Mouse (Mus musculus) T-helper 17 cell (primary cell): Measurements from ENCODE around the gene Cd180.
"Not testable (repeated sequence)": the region's sequence is repeated elsewhere in the genome, so short reads cannot be mapped to it uniquely, and the experiment has no call there.

ENCODE experiments used
- in situ Hi-C, 2 experiments: fragments of 300-600 bp; cut with MboI, MseI; formaldehyde crosslinking; loops; 1 replicate in 1 of 2; 2 replicates in 1 of 2; pipeline ENCODE4 v1.15.1; 2025; ENCODE audit warnings: high pct_unique_total_duplicates in 2 of 2

The Cd180 gene

DNA sequence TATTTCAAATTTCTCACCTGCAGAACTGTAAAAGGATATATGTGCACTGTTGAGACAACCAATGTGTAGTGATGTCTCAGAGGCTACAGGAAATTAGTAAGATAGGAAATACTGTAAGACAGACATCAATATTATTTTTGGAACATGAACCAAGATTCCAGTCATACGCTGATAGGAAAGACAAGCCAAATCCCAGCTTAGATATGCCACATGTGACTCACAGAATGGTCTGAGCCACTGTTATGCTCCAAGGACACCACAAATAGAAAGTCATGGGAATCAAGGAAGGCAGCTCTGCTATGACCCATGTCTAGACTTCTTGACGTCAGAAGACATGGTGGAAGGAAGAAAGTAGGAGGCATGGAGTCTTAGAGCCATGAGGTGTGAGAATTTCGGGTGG is 19.3 kb upstream of the Cd180 start:
- in situ Hi-C loops, result loop anchor here in 1 of 2 experiments (10.0 kb wide), 1 partner anchor 421 kb away; no protein-coding TSS in a partner anchor

DNA sequence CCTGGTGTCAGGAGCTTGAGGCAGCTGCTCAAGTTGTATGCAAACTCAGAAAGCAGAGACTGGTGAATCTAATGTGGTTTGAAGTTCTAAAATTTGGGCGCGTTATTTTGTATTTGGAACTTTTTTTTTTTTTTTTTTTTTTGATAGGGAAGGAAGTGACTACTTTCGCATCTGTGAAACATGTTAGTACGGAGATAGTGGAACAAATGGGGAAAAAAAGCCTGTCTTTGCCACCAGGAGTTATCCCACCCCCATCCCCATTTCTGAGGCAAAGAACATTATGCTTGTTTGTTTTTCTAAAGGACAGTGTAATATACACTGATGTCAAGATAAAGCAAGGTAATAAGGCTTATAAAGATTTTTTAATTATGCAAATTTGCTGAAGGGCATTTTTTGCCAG is 15.8 kb upstream of the Cd180 start:
- in situ Hi-C loops, result loop anchor here (5.0 to 10.0 kb wide), 2 partner anchors 70 to 417 kb away; no protein-coding TSS in a partner anchor

DNA sequence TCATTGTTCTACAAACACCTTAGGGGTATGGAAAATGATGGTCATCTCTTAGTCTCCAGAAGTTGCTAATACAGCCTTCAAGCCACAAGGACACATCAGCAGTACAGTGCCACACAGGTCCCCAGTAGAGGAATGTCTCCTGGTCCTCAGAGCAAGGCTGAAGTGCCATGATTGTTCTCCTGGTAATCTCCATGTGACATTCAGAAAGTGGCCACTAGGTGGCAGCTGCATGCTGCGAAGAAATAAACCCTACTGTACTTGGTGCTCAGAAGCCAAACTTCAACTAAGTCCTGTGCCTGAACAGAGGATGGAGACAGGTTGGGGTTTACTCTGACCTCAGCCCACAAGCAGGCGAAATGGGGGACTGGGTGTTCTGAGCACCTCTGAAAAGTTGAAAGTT is 14.9 kb upstream of the Cd180 start:
- in situ Hi-C loops, result loop anchor here (5.0 to 10.0 kb wide), 2 partner anchors 69 to 416 kb away; no protein-coding TSS in a partner anchor

DNA sequence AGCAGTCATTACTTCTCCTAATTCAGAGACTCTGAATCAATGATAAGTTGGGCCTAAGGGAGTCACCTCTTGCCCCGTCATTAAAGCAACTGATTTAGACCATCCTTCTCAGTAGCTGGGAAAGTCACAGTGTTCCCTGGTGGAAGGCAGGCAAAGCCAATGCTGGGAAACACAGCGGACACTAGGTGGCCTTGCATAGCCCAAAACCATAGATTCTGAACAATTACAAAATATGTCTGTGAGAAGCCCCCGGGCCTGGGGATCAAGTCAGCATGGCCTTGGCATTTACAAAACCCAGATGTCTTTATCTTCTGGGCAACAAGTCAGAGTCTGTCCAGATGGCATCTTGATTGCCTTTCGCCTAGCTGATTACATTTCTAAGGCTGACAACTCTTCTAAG is 8.5 kb upstream of the Cd180 start:
- in situ Hi-C loops, result loop anchor here in 1 of 2 experiments (5.0 kb wide), 1 partner anchor 57 kb away; no protein-coding TSS in a partner anchor

DNA sequence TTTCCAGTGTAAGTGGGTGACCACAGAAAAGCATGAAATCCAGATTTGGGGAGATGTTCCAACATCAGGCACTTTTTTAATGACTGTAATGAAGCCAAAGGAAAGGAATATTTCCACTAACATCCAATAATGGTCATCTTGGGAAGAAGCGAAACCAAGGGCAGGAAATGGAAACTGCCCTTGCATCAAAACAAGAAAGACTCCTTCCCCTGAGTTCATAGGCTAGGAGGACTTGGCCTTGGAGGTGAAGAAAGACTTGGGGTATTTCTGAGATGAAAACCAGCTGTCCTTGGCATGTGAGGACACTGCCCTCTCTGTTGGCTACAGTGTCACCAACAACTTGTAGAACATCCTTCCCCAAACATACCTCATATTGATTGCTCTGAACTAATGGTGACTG is 5.2 kb upstream of the Cd180 start:
- in situ Hi-C loops, result no loop called here

DNA sequence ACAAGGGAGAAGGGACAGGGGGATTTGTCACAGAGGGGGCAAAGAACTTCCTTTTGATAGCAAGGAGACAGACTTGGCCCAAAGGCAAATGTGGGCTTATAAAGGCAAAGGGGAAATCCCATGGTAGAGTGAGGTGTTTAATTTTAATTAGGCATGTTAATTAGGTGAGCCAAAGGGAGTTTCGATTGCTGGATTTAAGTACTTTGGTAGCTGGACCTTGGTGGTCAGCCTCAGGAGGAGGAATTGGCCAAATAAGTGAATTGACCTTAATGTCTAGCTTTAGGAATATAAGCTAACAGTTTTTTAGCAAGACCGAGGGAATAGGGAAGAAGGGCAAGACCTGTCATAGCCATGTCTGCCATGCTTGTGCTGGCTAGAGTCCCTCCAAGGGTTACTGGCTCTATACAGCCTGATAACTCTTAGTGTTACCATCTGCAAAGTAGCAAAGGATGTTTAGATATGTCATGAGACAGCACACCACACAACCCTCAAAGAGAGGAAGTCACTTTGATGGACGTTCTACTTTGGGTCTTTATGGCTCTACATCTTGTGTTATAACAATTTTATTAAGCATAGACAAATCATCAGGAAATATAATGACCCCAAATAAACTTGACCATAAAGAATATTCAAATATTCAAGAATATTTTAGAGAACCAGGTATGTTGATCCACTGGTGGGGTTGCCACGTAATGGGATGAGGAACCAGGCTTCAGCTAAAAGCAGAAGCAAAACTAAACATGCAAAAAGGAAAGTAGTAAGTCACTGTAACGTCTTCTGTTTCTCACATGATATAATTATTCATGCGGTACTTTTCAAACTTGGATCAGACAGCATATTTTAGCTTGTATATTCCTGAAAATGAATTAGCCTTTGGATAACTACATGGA is 3.9 kb upstream of the Cd180 start:
- in situ Hi-C loops, result loop anchor here in 1 of 2 experiments (10.0 kb wide), 1 partner anchor 225 kb away; no protein-coding TSS in a partner anchor

DNA sequence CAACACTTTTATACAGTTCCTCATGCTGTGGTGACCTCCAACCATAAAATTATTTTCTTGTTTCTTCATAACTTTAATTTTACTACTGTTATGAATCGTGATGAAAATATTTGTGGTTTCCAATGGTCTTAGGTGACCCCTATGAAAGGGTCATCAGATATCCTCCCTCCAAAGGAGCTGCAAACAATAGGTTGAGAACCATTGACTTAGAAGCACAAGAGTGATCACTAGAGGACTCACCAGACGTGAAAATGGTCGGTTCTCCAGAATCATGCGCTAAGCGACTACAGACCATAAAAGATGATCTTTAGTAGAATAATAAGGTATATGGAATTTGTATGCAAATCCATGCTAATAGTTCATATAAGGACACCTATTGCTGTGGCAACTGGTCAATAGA is 3.2 kb upstream of the Cd180 start:
- in situ Hi-C loops, result loop anchor here in 1 of 2 experiments (10.0 kb wide), 1 partner anchor 225 kb away; no protein-coding TSS in a partner anchor

DNA sequence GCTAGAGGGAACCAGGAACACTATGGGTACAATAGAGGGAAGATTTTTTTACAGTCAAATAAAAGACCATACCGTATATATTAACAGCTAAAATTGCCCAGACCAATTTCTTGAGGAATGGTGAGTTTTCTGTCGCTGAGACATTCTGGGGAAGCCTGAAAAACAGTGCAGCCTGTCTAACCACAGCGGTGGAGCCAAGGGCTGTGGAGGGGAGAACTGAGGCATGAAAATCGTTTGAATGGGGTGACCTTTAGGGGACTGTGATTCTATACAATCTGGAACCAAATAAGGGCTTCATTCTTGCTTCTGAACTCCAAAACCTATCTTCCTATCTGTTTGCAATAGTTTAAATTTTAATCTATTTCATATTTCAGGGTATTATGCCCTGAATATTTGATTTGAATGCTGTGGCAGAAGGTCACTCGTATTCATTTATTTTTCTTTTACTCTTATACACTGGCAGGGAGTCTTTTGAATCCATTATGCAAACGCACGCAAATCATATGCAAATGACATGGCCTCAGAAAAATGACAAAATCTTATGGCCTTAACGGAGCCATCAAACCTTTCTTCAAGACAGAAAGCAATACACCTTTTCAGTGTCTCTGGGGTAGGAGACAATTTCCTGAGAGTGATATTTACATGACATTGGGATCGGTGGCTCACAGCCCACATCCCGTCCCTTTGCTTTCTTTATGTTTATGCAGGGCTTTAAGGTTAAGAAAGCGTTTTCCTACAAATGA is 1.8 kb upstream of the Cd180 start:
- in situ Hi-C loops, result loop anchor here in 1 of 2 experiments (10.0 kb wide), 1 partner anchor 223 kb away; no protein-coding TSS in a partner anchor

DNA sequence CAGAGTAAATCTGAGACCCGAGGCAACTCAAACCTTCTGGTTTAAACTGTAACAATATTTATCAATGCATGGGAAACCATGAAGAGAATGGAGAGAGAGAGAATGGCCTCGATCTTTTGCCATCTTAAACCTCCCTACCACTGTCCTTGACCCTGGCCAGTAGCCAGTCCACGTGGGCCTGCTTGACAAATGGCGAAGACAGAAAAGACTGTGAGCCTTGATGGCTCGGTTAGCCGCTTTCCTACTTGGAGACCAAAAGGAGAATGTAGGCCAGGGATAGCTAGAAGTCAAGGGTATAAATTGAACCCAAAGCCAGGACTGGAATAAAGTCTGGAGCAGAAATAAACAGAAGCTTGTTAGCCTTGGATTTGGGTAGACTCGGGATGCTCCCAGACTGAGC is 796 bp downstream of the Cd180 start:
- in situ Hi-C loops, result loop anchor here in 1 of 2 experiments (10.0 kb wide), 1 partner anchor 221 kb away; no protein-coding TSS in a partner anchor

DNA sequence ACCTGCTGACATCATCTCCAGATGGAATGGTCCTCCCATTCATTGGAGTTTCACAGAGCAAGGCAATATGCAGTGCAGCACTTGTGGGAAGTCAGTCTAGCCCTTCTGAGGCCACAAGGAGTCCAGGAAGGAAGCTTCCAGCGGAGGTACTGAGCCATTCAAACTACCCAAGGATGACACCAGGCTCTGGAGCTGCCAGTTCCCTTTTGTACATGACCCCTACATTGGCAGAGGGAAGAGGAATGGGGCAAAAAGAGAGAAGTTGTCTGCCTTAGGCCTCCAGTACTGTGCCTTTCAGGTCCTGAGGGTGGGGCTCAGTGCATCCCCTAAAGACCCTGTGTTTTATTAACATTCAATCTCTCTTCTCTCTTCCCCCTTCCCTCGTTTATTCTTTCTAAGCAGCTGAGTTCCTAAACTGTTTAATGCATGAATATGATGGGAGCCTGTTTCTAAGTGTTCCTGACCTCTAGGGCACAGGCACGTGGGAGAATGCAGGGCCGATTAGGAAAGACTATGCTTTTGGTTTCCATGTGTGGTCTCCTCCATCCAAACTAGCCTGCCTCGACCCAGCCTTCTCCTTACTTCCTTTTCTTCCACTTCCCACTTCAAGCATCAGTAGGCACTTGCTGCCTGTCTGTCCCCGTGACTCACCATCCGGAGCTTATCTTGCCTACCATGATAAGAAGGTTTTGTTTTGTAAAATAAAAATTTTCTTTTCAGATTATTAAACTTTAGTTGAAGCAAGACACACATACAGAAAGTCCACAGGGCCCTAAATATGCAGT is 2.0 kb downstream of the Cd180 start:
- in situ Hi-C loops, result loop anchor here in 1 of 2 experiments (10.0 kb wide), 1 partner anchor 219 kb away; no protein-coding TSS in a partner anchor

DNA sequence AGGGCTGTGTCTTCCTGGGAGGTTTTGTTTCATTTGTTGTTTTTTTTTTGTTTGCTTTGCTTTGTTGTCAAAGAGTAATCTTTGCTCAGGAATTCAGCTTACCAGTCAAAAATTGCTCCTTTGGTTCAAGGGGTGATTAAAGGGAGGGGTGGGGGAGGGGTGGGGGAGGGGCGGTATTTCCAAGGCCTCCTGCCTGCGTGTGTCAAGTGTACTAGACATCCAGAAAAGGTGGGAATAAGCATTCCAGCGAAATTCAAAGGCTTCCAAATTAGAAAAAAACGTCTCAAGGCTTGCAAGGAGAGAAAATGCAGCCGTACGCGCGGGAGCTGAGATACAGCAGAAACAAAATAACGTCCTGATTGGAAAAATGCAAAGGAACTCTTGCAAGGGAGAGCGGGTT is 5.0 kb downstream of the Cd180 start:
- in situ Hi-C loops, result loop anchor here in 1 of 2 experiments (10.0 kb wide), 1 partner anchor 216 kb away; no protein-coding TSS in a partner anchor

DNA sequence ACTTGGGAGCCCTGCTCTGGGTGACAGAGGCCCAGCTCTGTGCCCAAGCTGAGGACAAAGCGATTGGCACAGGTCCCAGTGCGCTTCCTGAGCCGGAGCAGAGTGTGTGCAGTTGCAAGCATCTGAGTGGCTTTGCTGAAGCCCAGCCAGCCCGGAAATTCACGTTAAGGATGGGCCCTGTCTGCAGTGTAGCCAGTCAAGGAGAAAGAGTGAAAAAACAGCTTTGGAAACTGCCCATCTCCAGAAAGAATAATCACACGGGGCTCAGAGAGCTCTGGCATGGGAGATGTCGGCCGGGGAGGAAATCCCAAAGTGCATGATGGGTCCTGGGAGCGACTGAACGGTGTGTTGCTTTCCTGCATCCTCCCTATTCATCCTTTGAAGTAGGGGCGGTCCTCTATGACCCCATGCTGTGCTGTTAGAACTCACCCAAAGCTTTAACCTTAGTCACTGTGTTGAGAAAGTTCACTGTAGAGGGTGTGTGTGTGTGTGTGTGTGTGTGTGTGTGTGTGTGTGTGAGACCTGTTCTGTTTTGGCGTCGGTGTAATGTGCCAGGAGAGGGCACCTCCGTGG is 5.5 kb downstream of the Cd180 start:
- in situ Hi-C loops, result loop anchor here in 1 of 2 experiments (10.0 kb wide), 1 partner anchor 216 kb away; no protein-coding TSS in a partner anchor

DNA sequence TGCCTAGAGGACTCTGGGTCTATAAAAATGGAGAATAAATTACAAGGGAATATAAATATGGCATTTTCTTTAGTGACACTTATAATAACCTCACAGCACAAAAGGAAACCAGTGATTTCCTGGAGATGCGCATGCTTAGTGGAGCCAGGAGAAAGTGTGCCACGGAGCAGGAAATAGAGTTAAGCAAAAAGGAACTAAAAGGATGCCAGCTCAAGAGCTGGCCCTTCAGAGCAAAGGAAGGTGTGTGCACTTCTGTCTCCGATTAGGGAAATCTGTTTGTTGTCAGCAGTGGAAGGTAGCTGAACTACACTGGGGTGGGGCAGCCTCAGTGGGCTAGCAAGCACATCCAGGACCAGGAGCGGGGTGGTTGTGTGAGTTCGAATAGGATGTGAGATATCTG is 6.8 kb downstream of the Cd180 start:
- in situ Hi-C loops, result no loop called here

DNA sequence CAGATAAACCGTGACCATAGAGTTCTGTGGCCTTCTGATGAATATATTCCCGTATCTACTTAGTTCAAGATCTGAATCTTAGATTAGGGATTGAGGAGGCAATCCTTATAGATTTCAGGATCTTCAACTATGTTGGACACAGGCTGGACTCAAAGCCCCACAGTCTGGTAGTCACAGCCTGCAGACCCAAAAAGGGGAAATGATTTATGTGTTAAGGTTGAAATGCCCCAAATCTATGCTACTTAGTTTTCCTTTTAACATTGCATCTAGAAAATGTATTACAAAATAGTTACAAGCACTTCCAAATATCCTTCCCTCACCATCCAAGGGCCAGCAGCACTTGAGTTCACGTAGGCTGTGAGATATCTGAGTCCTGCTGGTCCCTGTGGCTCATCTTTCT is 7.4 kb downstream of the Cd180 start:
- in situ Hi-C loops, result no loop called here

DNA sequence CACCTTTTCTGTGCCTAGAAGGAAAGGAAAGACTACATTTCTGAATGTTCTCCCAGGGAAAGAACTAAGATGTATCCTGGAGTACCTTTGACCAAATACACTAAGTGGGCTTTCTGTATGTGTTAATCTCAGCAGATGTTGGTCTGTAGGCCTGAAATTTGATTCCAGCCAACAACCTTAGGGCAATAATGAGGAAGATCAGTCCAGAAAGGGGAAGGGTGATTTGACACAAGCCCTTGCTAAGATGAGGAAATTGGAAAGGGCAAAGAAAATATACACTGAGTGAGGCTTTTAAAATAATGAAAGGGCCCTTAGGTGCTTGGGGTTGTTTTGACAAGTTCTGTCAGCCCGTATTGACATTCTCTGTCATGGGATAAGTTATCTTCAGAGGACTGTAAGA is 23.6 kb downstream of the Cd180 start:
- in situ Hi-C loops, result no loop called here

DNA sequence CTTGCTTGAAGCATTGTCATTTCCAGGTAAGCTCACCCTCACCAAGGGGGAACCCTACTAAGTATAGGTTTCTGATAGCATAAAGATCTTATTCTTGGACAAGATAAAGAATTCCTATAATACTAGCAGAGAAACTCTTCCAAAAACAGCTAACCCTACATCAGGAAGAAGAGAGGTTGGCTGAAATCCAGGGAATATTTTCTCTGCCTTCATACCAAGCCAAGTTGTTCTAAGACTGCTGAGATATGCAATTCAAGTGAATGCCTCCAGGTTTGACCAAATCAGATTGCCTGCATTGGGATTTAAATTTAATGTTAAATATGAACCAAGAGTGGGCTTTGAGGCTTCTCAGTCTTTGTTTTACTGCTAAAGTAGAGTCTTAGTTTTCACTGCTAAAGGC is 32.1 kb downstream of the Cd180 start:
- in situ Hi-C loops, result no loop called here

DNA sequence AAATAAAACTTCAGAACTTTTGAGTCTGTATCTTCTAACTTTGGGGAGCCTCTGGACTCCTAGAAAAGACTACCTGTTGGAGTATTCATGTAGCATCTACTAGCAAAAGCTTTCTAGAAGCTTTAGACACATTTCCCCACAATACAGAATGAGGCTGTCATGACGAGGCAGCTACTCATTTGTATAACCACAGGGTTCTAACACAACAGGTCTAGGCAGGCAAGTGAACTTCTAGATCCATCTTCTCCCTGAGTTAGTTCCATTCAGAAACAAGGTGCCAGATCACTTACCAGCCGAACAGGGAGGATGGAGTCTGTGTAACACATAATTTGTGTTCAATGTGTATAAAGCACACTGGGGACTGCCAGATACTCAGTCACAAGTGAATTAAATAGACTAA is 32.5 kb downstream of the Cd180 start:
- in situ Hi-C loops, result no loop called here

DNA sequence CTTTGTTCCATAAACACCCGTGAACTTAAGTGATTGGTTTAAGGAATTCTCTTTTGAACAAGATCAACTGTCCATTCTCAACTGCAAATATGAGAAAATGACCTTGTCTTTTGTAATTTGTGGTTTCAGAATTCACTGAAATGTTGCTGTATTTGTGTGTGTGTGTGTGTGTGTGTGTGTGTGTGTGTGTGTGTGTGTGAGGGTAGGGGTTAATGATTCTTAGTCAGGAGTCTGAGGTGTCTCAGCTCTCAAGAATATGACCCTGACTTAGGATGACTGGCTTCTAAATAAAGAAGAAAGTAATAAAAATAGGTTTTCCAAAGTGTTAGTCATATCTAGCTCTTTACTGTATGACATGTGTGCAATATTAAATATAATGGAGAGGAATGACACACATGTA is 33.5 kb downstream of the Cd180 start:
- in situ Hi-C loops, result no loop called here

DNA sequence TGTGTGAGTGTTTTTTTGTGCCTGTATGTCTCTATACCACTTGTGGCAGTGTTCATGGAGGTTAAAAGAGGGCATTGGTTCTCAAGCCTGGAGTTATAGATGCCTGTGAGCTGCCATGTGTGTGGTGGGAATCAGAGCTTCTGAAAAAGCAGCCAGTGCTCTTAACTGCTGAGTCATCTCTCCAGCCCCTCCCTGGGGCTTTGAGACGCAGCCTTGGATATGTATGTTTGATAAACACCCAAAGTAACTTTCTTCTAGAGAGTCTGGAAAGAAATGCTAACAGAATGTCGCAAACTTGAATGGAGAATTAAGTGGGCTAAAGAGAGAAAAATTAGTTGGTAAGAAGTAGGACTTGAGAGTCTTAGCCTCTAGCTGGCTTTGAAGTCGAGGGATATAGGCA is 34.7 kb downstream of the Cd180 start:
- in situ Hi-C loops, result no loop called here

DNA sequence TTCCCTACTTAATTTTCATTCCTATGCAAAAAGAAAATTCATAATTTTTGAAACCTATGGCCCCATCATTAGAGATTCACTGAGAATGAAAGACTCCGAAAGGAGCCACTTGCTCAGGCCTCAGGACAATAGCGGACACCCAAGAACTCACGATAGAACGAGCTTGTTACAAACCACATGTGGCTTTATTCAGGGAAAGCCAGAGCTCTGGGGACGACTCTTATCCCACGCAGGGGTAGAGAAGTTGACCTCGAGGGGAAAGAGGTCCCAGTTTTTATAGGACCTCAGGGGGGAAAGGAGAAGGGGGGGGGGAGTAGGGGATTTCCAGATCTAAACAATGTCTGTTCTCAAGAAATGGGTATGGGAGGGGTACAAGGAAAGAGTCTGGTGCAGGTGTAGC is 35.6 kb downstream of the Cd180 start:
- in situ Hi-C loops, result not testable (repeated sequence)

DNA sequence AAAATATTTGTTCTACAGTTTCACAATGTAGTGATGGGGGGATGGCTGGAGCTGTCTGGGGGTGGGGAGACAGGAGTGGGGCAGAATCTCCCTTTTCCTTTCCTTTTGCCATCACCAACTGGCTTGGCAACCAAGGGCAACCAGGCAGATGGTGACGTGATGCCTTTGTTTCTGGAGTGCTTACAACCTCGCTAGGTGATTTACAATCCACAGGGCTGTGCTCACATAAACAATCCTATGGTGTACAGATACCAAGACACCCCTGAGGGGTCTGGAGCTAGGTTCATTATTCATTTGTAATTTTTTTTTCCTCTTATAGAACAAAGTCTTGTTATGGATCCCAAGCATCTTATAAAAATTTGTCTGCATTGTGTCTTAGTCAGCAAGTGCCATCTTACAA is 39.7 kb downstream of the Cd180 start:
- in situ Hi-C loops, result no loop called here
